Mouse (Mus musculus): ENCODE results near the gene Slc35e3.

DNA sequence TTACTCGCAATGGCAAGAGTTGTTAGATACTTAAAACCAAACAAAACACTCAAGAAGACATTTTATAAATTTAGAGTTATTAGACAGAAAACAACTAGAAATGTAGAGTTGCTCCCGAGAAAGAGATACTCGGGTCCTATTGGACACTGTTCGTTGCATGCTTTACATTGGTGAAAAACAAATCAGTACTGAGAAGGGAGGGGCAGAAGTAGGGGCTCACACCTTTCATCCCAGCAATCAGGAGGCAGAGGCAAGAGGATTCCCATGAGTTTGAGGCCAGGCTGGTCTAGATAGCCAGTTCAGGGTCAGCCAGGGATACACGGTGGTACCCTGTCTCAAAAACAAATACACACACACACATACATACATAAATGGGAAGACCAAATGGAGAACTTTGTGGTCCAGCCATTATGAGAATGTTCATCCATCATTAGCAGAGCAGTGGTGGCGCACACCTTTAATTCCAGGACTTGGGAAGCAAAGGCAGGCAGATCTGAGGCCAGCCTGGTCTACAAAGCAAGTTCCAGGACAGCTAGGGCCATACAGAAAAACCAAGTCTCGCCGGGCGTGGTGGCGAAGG is 54.7 kb downstream of the Slc35e3 start:
- TF ChIP-seq CTCF (IDR thresholded peaks at IDR 0.05; ENCODE audit: insufficient read depth, low read length) (no peak), POLR2A (IDR thresholded peaks at IDR 0.05; ENCODE audit: borderline replicate concordance, extremely low read depth, low read depth, low read length) (no peak)
